Mouse (Mus musculus) kidney, postnatal 0 days (tissue): ENCODE results near the gene Jade1. TPM values are rescaled to one million over a fixed set of nuclear protein-coding genes. Genes with fewer than 3 reads are reported as not detected.

Source experiments
- ATAC-seq: fragments of 200-750 bp; cut with Nextera tagmentation; replicated peaks from 2 replicates; pipeline ENCODE4 v1.8.0; 2017; ENCODE audit warnings: low read depth, moderate number of reproducible peaks, moderate TSS enrichment, moderate library complexity; ENCODE audit not compliant: low FRiP score
- DNase-seq: peaks from one replicate; pipeline ENCODE4 v3.0.0-alpha.2; 2016; ENCODE audit warnings: low spot score
- H3K27ac ChIP-seq: fragments of 300-500 bp; sonication (generic); 2 replicates; pipeline ENCODE4 v1.5.1; 2014; ENCODE audit warnings: mild to moderate bottlenecking
- H3K27me3 ChIP-seq: fragments of 300-500 bp; sonication (generic); 2 replicates; pipeline ENCODE4 v1.6.1; 2014; ENCODE audit warnings: low read length, mixed read lengths; ENCODE audit not compliant: insufficient read depth
- H3K36me3 ChIP-seq: fragments of 300-500 bp; sonication (generic); 2 replicates; pipeline ENCODE4 v1.6.1; 2014; ENCODE audit warnings: low read length, mixed read lengths; ENCODE audit not compliant: insufficient read depth
- H3K4me1 ChIP-seq: fragments of 300-500 bp; sonication (generic); replicated peaks from 2 replicates; pipeline ENCODE4 v1.6.1; 2014; ENCODE audit warnings: antibody characterized with exemption, low read length, mixed read lengths; ENCODE audit not compliant: insufficient read depth
- H3K4me2 ChIP-seq: fragments of 300-500 bp; sonication (generic); 2 replicates; pipeline ENCODE4 v1.6.1; 2014; ENCODE audit warnings: mild to moderate bottlenecking, low read length, moderate library complexity, mixed read lengths
- H3K4me3 ChIP-seq: fragments of 300-500 bp; sonication (generic); replicated peaks from 2 replicates; pipeline ENCODE4 v1.5.1; 2014; ENCODE audit warnings: low read depth, low read length
- H3K9ac ChIP-seq: fragments of 300-500 bp; sonication (generic); 2 replicates; pipeline ENCODE4 v1.6.1; 2014; ENCODE audit warnings: low read depth, low read length
- H3K9me3 ChIP-seq: fragments of 300-500 bp; sonication (generic); replicated peaks from 2 replicates; pipeline ENCODE4 v1.6.1; 2016; ENCODE audit warnings: low read length, inconsistent platforms, mixed read lengths
- CTCF ChIP-seq: IDR thresholded peaks from 2 replicates; pipeline ENCODE4 v1.5.1; 2016; ENCODE audit warnings: antibody characterized with exemption, low read depth, mild to moderate bottlenecking, moderate library complexity
- whole genome bisulfite sequencing: fragments of 180-500 bp; shearing (Covaris S2); extraction: QIAGEN DNeasy Blood & Tissue Kit; methylation state at CpG from one replicate; pipeline ENCODE4 v1.1.7; 2014; 5-methylcytosine and 5-hydroxymethylcytosine counted together
- polyA plus RNA-seq: library from polyadenylated mRNA; unstranded; fragments of >200 nt; fragmentation: Nextera tagmentation; extraction: Ambion mirVana; gene quantifications from 2 replicates; pipeline ENCODE4 v1.2.1, GENCODE M21; 2015

The Jade1 gene
- polyA plus RNA-seq, 1 experiment from 2014 or later = 25.4 TPM

GRCm38 (mm10) chr3:41553681-41554080 lies 1.9 kb upstream of the Jade1 start:
- Histone ChIP-seq H3K27ac (no peak overlapping the region), H3K9ac (no peak overlapping the region), H3K36me3 (no peaks in the 10 kb centered on the region), H3K4me2 (no peak overlapping the region), H3K27me3 (no peaks in the 10 kb centered on the region), H3K4me1 (no peaks in the 10 kb centered on the region), H3K4me3 (no peak overlapping the region), H3K9me3 (no peaks in the 10 kb centered on the region)
- ATAC-seq (no peak), DNase-seq (no peak)
- 69% methylated on average over 4 of the region's 4 CpGs for WGBS
- no peak for TF ChIP-seq CTCF

- H3K27ac ChIP-seq = no peak overlapping the region
- no peaks in the 10 kb centered on the region for H3K4me1 ChIP-seq
- H3K27me3 ChIP-seq = no peaks in the 10 kb centered on the region
- DNase-seq = no peak
- no peak overlapping the region for H3K4me3 ChIP-seq
- no peak for TF ChIP-seq CTCF
- H3K9ac ChIP-seq = no peak overlapping the region
- no peak overlapping the region for H3K4me2 ChIP-seq
- ATAC-seq = no peak
- H3K36me3 ChIP-seq = no peaks in the 10 kb centered on the region
- no peaks in the 10 kb centered on the region for H3K9me3 ChIP-seq
- 89% methylated on average over 24 of the region's 24 CpGs for WGBS
Measured at GRCm38 (mm10) chr3:41554480-41555475, 753 bp upstream of the Jade1 start.

GRCm38 (mm10) chr3:41556451-41557266 lies 1.1 kb downstream of the Jade1 start:
- 90% methylated on average over 9 of the region's 11 CpGs for WGBS

DNA sequence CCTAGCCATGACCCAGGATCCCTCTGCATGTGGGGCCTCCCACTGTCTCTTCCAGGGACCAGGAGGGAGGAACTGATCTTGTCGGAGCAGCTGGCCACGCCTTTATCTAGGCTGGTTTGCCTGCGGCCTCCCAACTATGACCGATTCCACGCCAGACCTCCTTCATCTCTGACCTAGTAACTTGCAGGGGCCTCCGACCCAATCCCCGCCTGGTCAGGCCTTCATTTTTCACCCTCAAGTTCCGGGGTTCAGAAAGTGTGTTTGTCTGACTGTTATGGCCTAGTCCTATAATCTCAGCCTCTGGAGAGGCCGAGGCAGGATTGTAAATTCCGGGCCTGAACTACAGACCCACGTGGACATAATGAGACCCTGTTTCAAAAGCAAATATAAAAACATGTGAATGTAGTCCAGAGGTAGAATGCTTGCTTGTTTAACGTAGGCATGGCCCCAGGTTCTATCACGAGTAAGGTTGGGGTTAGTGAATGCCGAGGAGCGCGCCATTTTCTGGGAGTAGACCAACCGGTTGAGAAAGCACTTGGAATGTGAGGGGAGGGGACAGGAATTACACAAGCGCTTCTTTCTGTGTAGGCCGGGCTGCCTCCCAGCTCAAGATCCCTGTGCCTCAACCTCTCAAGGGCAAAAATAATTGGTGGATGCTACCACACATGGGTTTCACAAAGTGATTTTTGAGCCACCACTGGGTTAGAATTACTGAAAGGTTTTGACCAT lies 1.9 kb downstream of the Jade1 start:
- Histone ChIP-seq H3K9ac (no peak overlapping the region), H3K4me3 (no peak overlapping the region), H3K9me3 (no peaks in the 10 kb centered on the region), H3K27me3 (no peaks in the 10 kb centered on the region), H3K36me3 (no peaks in the 10 kb centered on the region), H3K4me2 (no peak overlapping the region), H3K27ac (no peak overlapping the region), H3K4me1 (no peaks in the 10 kb centered on the region)
- TF ChIP-seq CTCF = no peak
- ATAC-seq = no peak
- 83% methylated on average over 19 of the region's 19 CpGs for WGBS
- no peak for DNase-seq

More at GRCm38 (mm10) chr3:41556451-41557266, 1.1 kb downstream of the Jade1 start:
- H3K4me3 ChIP-seq = no peak overlapping the region
- H3K4me2 ChIP-seq = no peak overlapping the region
- no peak for TF ChIP-seq CTCF
- H3K27ac ChIP-seq = no peak overlapping the region
- H3K36me3 ChIP-seq = no peaks in the 10 kb centered on the region
- H3K9ac ChIP-seq = no peak overlapping the region
- no peaks in the 10 kb centered on the region for H3K9me3 ChIP-seq
- H3K4me1 ChIP-seq = no peaks in the 10 kb centered on the region
- DNase-seq = no peak
- no peaks in the 10 kb centered on the region for H3K27me3 ChIP-seq
- ATAC-seq = no peak

- Histone ChIP-seq H3K36me3 (no peaks in the 10 kb centered on the region), H3K9me3 (no peaks in the 10 kb centered on the region), H3K27me3 (no peaks in the 10 kb centered on the region), H3K4me2 (no peak overlapping the region), H3K27ac (no peak overlapping the region), H3K4me3 (no peak overlapping the region), H3K9ac (no peak overlapping the region), H3K4me1 (no peaks in the 10 kb centered on the region)
- DNase-seq = no peak
- ATAC-seq = no peak
- 86% methylated on average over 6 of the region's 6 CpGs for WGBS
- no peak for TF ChIP-seq CTCF
Measured at GRCm38 (mm10) chr3:41560489-41560888, 5.0 kb downstream of the Jade1 start.

DNA sequence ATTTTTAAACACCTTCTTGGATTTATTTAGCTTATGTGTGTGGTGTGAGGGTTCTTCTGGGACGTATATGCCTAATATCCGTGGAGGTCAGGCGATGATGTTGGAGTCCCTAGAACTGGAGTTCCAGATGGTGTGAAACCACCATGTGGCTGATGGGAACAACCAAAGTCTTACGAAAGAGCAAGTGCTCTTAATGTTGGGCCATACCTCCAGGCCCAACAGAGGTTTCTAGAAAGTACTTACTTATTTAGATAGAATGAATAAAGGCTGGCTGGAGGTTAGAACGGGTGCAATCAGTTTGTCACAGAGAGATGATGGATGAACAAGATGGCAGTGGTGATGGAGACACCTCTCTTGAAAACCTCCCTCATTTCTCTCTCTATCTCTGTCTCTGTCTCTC lies 6.3 kb downstream of the Jade1 start:
- H3K27me3 ChIP-seq = no peaks in the 10 kb centered on the region
- WGBS = 94% methylated on average over 5 of the region's 5 CpGs
- no peak for TF ChIP-seq CTCF
- no peak overlapping the region for H3K9ac ChIP-seq
- H3K27ac ChIP-seq = no peak overlapping the region
- H3K4me3 ChIP-seq = no peak overlapping the region
- DNase-seq (no peak), ATAC-seq (no peak)
- no peak overlapping the region for H3K4me2 ChIP-seq
- no peaks in the 10 kb centered on the region for H3K36me3 ChIP-seq
- H3K4me1 ChIP-seq = no peaks in the 10 kb centered on the region
- H3K9me3 ChIP-seq = no peaks in the 10 kb centered on the region
